Mouse (Mus musculus) erythroblast, embryonic 14.5 days (primary cell): Measurements from ENCODE around the gene Ppil2. TPM values are rescaled to one million over a fixed set of nuclear protein-coding genes. Genes with fewer than 3 reads are reported as not detected.

Source experiments
- H3K27me3 ChIP-seq: 2 replicates; pipeline ENCODE4 v1.6.1; 2012; ENCODE audit warnings: inconsistent platforms; ENCODE audit not compliant: control insufficient read depth
- H3K36me3 ChIP-seq: 2 replicates; pipeline ENCODE4 v1.6.1; 2012; ENCODE audit warnings: mild to moderate bottlenecking, inconsistent platforms; ENCODE audit not compliant: control insufficient read depth
- H3K4me1 ChIP-seq: 2 replicates; pipeline ENCODE4 v1.6.1; 2012; ENCODE audit warnings: inconsistent platforms; ENCODE audit not compliant: control insufficient read depth
- H3K4me3 ChIP-seq: replicated peaks from 2 replicates; pipeline ENCODE3; 2012; ENCODE audit warnings: moderate library complexity, mild to moderate bottlenecking, inconsistent platforms
- H3K9me3 ChIP-seq: 2 replicates; pipeline ENCODE4 v1.6.1; 2012; ENCODE audit warnings: low read length, inconsistent platforms, mixed read lengths; ENCODE audit not compliant: control insufficient read depth
- GATA1 ChIP-seq: IDR thresholded peaks from 2 replicates; pipeline ENCODE4 v1.6.1; 2012; ENCODE audit warnings: low read length, inconsistent platforms, mixed read lengths
- TAL1 ChIP-seq: IDR thresholded peaks from 3 replicates; pipeline ENCODE4 v1.6.1; 2012; ENCODE audit warnings: low read length, inconsistent platforms, mixed read lengths
- polyA plus RNA-seq: library from polyadenylated mRNA; stranded (reverse); fragments of >175 nt; gene quantifications from 2 replicates; pipeline ENCODE4 v1.2.3, GENCODE M21; 2012

Gene Ppil2
- polyA plus RNA-seq, 1 experiment, result 10.4 TPM

DNA sequence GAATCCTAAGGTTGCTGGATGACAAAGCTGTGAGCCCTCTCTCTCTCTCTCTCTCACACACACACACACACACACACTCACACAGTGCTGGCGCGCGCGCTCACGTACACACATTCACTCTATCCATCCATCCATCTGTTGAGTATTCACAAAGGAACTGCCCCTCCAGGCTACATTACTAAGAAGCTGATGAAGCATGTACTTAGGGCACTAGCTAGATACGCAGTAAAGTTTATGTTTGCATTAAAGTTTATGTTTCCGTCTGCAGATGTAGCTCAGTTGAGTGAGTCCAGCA, 21.8 kb upstream of the Ppil2 start:
- Histone ChIP-seq H3K36me3 (peaks cover 8% of the 10 kb centered on the region), H3K27me3 (peaks cover 6% of the 10 kb centered on the region), H3K9me3 (no peaks in the 10 kb centered on the region), H3K4me1 (peaks cover 29% of the 10 kb centered on the region), H3K4me3 (peak overlapping the region; percentile 79)
- TF ChIP-seq TAL1 (no peak), GATA1 (no peak)

DNA sequence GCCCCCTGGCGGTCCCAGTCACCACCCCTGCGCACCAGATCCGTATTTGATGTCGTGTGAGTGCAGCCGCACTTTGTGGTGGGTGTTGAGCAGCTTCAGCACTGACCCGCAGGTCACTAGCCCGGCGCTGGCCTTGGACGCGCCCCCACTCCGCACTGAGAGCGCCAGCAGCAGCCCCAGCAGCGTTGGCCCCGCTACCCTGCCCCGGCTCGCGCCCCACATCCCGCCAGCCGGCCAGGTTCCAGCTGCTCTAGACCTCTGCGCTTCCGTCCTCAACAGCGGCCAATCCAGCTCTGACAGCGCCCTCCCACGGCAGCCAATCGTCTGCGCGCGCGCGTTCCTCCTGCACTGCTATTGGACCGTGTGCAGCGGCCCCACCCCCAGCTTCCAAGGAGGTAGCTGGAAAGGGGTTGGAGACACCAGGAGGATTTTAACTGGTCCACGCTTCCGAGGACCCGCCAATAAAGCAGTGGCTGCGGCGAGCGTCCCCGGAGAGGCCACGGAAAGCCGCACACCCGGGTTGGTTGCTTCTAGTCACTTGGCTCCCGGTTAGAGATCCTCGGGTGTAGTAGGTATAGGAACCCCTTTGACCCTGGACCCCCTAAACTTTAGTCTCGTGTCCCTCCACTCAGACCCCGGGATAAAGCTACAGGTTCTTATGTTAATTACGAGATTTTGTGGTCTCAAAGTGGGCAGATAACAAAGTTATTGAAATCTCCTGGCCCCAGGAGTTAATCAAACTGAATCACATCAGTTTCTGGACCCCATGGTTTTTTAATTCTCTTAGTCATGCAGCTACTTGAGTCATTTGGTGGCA, 21.2 kb upstream of the Ppil2 start, which contains the start of gene Sdf2l1:
Sdf2l1 (minus strand) TSS at position 295 of the 817 bp plus-strand sequence.
- no peak for TF ChIP-seq GATA1
- TF ChIP-seq TAL1, result no peak
- H3K27me3 ChIP-seq, result peaks cover 6% of the 10 kb centered on the region
- H3K4me1 ChIP-seq, result peaks cover 29% of the 10 kb centered on the region

DNA sequence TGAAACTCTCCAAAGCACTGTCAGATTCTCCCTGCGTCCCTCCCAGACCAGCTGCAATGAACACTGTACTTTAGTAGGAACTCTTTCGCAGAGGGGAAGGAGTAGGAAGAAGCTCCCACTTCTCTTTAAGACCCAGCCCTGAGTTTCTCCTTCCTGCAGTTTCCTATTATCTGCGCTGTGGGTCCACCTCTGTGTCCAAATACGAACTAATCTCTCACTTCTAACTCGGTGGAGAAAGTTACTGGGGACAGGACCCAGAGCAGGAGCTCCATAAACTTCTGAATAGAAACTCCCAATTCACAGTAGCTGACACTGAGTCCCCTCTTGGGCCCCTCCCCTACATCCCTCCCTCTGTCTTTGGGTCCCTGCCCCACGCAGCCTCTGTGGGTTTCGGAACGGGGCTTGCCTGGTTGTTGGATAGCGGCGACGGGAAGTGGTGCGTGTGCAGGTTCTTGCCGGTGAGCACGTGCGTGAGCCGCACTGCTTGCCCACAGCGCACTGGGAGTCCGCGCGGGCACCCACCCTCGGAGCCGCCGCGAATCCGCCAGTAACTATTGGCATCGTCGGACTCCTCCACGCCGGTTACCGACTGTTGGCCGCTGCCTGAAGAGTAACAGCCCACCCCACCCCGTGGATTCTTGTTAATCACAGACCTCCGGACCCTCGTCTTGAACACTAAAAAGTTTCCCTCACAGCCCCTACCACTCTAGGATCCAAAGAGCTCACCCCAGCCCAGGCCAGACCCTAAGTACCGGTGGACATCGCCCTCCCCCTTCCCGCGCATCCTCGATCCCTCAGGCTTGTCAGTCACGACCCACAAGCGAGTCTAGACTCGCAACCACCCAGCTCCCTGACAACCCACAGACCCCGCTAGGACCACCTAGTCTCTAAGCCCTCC, 20.4 kb upstream of the Ppil2 start:
- no peak for TF ChIP-seq TAL1
- TF ChIP-seq GATA1, result no peak
- Histone ChIP-seq H3K36me3 (peaks cover 8% of the 10 kb centered on the region), H3K9me3 (no peaks in the 10 kb centered on the region), H3K4me1 (peaks cover 29% of the 10 kb centered on the region), H3K27me3 (peaks cover 6% of the 10 kb centered on the region), H3K4me3 (peak overlapping the region; percentile 79)

More for the DNA sequence above, 21.2 kb upstream of the Ppil2 start, which contains the start of gene Sdf2l1:
- H3K9me3 ChIP-seq, result no peaks in the 10 kb centered on the region
- H3K4me3 ChIP-seq, result peak within 1 kb of the TSS; percentile 79
- H3K36me3 ChIP-seq, result peaks cover 8% of the 10 kb centered on the region

DNA sequence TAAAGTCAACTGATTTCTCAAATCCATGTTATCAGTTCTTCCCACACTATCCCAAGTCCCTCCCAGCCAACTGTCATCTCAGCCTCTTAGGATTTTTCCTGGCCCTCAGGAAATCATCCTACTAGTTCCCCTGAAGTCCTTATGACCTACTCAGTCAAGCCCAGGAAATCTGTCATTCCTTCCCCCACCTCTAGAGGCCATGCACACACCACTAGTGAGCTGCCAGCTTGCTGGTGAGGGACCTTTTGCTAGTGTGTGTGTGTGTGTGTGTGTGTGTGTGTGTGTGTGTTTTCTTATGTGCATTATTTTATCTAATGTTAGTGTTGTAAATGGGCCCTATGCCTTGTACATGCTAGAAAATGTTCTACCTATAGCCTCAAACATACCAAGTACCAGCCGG, 16.2 kb upstream of the Ppil2 start:
- peaks cover 18% of the 10 kb centered on the region for H3K36me3 ChIP-seq
- H3K9me3 ChIP-seq, result no peaks in the 10 kb centered on the region
- no peaks in the 10 kb centered on the region for H3K27me3 ChIP-seq
- H3K4me3 ChIP-seq, result no peak overlapping the region
- peaks cover 48% of the 10 kb centered on the region for H3K4me1 ChIP-seq
- no peak for TF ChIP-seq GATA1
- TF ChIP-seq TAL1, result no peak

DNA sequence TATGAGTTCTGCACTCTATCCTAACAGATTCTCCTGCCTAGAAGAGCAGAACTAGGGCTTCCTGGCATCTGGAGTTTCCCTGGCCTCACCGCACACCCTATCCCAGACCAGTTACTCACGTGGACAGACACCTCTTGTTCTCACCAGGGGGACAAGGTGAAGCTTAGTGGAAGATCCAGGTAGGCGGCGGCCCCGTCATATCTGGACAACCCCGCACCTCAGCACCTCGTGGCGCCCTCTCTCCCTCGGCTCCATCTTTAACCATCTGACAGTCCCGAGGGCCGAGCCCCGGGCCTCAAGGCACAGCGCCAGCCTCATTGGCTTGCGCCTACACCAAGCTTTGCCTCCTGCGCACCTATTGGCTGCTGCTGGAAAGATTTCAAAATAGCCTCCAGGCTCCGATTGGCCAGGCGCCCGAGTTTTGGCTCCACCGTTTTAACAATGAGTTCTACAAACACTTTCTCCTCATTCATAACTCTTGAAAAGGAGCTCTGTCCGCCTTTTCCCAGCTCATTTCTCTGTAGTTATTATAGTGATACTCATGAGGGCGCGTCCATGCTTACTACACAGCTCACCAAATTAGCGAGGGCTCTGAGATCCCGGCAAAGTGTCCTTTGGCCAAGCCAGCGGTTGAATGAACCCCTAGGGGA, 13.9 kb upstream of the Ppil2 start, which contains the start of gene 2610318N02Rik:
2610318N02Rik (minus strand) TSS at position 297 of the 650 bp plus-strand sequence.
- TF ChIP-seq GATA1 (no peak), TAL1 (no peak)
- no peaks in the 10 kb centered on the region for H3K27me3 ChIP-seq
- H3K9me3 ChIP-seq, result no peaks in the 10 kb centered on the region
- peaks cover 30% of the 10 kb centered on the region for H3K4me1 ChIP-seq
- H3K4me3 ChIP-seq, result peak within 1 kb of the TSS; percentile 72
- H3K36me3 ChIP-seq, result peaks cover 32% of the 10 kb centered on the region

DNA sequence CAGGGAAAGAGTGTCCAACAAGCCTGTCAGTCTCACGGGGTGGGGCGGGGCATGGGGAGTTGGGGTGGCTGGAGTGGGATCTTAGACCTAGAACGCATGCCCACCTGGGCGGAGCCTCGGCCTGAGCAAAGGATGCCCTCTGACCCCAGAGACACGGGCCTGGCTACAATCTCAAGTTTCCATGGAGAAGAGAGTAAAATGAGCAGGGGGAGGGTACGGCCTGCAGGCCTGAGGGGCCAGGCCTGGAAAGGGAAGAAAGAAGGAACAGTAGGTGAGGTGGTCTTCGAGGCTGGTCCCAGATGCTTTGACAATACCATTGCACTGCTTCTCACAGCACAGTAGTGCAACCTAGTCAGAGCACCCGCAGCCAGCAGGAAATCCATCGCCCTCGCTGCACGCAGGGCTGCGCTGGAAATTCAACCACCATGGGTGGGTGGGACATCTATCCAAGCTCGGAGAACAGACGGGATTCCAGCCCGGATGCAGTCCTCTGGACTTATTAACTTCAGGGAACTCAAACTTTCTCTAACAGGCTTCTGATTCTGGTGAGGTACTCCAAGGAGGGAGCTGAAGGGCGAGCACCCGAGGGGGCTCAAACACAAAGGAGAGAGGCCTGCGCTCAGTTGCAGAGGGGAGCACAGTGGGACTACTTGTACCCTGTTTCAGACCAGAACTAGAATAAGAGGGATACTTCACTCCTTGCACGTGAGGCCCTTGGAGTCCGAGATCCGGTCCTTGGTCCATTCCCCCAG, 13.2 kb upstream of the Ppil2 start:
- Histone ChIP-seq H3K27me3 (no peaks in the 10 kb centered on the region), H3K36me3 (peaks cover 33% of the 10 kb centered on the region), H3K4me1 (peaks cover 28% of the 10 kb centered on the region), H3K9me3 (no peaks in the 10 kb centered on the region), H3K4me3 (peak overlapping the region; percentile 72)
- TF ChIP-seq GATA1, result no peak
- no peak for TF ChIP-seq TAL1

DNA sequence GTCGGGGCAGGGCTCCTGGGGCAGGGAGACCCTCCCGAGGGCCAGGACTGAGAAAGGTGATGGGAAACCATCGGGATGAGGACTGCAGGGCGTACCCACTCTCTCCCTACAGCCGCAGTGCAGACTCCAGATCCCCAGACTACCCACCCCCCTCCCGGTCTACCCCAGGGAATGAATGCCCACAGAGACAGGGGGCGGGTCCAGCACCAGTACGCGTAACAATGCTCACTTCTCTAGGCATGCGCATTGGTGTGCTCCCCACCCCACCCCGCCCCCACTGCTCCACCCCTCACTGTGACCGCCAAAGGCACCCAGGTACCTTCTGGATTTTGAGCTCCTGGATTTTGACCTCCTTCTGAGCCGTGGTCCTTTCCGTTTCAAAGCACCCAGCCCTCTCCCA, 10.5 kb upstream of the Ppil2 start:
- TF ChIP-seq GATA1 (no peak), TAL1 (no peak)
- Histone ChIP-seq H3K27me3 (no peaks in the 10 kb centered on the region), H3K4me1 (peaks cover 28% of the 10 kb centered on the region), H3K4me3 (no peak overlapping the region), H3K9me3 (no peaks in the 10 kb centered on the region), H3K36me3 (peaks cover 39% of the 10 kb centered on the region)

DNA sequence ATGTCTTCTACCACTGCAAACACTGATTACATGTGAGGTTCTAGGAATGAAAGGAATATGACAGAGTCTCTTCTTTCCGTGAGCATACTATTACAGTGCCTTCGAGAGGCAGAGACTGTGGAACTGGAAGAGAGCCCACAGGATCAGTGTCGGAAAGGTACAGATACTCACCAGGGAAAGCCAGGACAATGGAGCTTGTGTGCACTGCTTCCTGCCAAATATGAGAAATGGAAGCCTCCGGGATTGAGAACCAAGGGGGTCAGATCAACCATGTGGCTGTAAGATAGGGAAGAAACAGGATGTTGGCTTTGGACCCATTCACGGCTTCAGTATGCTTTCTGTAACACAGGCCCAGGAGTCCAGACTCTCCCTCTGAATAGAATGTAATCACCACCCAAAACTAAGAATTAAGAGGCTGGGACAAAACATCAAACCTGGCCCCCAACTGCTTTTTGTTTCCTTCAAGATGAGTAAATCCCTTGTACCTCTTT, 6.3 kb upstream of the Ppil2 start:
- Histone ChIP-seq H3K9me3 (no peaks in the 10 kb centered on the region), H3K4me3 (no peak overlapping the region), H3K27me3 (no peaks in the 10 kb centered on the region), H3K4me1 (no peaks in the 10 kb centered on the region), H3K36me3 (peaks cover 52% of the 10 kb centered on the region)
- TF ChIP-seq GATA1, result no peak
